Mouse (Mus musculus) liver, adult 2 months (tissue): Measurements from ENCODE around the gene B9d1.

Source experiments
- CTCF ChIP-seq: fragments of 200-500 bp; IDR thresholded peaks from 2 replicates; pipeline ENCODE4 v1.5.1; 2011; ENCODE audit warnings: low read depth, low read length, control low read depth
- POLR2A ChIP-seq: fragments of 200-500 bp; IDR thresholded peaks from 2 replicates; pipeline ENCODE4 v1.6.1; 2011; ENCODE audit warnings: low read length, control low read depth; ENCODE audit not compliant: insufficient read depth; ENCODE audit errors: extremely low read depth

DNA sequence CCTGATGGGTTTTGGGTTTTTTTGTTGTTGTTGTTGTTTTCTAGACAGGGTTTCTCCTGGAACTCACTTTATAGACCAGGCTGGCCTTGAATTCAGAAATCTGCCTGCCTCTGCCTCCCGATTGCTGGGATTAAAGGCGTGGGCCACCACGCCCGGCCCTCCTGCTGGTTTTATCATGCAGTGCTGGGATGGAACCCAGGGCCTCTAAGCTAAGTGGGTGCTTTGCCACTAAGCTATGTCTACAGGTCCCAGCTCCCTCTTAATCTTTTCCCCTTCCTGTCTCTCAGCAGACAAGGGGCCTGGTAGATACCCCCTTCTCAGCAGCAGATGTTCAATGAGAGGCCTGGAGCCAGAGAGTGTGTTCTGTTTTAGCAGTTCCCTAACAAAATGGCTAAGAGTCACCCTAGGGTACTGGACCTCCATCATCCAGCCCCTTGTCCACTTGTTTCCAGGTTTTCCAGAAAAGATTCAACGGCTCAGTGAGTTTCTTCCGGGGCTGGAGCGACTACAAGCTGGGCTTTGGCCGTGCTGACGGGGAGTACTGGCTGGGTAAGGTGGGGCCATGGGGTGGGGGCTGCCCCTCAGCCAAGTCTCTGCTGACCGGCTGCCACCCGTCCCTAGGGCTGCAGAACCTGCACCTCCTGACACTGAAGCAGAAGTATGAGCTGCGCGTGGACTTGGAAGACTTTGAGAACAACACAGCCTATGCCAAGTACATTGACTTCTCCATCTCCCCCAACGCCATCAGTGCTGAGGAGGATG is 18.3 kb upstream of the B9d1 start:
- TF ChIP-seq CTCF, result no peak
- no peak for TF ChIP-seq POLR2A
